Mouse (Mus musculus) natural killer cell, adult 2 months (primary cell): ENCODE data around the gene E130309D02Rik.

Source experiments
- DNase-seq, 2 experiments: peaks; one replicate each; pipeline ENCODE4 v3.0.0; 2022; ENCODE audit warnings: low spot score in 2 of 2

The E130309D02Rik gene

DNA sequence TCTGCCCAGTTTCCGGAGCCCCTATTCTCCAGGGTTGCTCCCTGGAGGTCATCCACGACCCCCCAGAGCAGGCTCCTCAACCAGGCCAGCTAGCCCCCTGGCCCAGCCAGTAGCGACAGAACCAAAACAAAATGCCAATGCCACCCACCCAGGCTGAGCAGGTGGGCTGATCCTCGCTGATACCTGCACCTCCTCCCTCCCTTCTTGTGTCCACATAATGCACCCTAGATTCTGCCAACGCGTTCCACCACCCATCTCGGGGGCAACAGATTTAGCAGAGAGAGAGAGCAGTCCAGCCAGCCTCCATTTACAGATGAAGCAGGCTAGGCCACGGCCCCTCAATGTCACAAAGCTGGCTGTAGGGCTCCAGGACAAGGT lies 46.2 kb downstream of the E130309D02Rik start:
- DNase-seq: no peak

DNA sequence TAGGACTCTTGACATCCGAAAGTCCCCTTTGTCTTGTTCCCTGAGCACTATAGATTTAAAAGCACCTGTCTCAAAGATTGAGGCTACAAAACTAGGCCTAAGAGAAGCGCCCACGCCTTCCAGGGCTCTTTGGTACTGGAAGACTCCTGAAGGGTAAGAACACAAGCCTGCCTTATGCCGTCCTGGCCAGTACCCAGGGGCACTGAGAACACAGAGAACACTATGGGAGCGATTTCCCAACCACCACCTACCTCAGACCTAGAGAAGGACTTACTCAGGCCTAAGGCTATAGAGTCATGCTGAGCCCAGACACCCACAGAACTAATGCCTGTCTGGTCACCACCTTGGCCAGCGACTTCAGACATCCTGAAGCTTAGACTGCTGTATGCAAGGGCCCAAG lies 48.4 kb downstream of the E130309D02Rik start:
- no peak for DNase-seq

DNA sequence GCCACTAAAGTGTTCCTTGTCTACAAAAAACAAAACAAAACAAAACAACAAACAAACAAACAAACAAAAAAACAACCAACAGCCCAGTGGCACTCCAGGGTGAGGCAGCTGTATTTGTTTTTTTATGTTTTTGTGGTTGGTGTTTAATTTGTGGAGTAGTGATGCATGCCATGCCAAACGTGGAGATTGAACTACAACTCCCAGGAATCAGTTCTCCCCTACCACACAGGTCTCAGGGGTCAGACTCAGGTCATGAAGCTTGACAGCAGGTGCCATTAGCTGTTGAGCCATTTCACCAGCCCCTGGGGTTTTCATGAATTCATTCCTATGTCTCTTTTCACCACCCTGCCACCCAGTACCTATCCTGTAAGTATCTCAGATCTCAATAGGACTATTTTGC lies 49.8 kb downstream of the E130309D02Rik start:
- no peak for DNase-seq

DNA sequence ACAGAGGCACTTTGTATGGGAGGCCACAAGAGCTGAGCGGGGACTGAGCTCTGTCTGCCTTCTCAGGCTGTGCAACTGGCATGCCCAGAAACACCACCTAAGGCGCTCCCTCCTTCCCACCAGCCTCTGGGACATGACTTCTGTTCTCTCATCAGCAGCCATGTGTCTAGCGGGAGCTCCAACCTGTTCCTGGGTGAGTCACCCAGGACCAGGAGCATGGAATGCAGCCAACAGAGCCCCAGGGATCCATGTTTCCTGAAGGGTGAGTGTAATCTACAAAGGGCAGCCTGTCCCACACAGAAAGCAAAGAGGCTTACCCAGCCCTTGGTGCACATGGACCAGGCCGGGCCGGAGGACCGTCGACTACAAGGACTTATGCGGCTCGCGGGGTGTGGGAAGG lies 50.5 kb downstream of the E130309D02Rik start:
- DNase-seq: no peak

DNA sequence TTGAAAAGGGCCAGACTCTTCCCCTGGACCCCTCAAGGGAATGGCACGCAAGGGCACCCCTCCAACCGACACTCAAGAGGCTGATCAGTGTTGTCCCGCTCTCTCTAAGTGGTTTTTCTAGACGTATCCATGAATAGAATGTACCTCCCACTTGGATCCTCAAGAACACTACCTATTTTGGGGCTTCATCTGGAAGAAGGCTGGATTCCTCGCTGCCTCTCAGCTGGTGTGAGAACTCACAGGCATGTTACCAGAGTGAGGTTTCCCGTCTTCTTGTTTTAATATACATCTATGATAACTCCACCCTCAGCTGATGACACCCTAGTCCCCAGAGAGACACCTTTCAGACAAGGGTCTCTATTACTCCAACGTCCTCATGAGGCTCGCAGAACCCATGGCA lies 53.5 kb downstream of the E130309D02Rik start:
- no peak for DNase-seq

DNA sequence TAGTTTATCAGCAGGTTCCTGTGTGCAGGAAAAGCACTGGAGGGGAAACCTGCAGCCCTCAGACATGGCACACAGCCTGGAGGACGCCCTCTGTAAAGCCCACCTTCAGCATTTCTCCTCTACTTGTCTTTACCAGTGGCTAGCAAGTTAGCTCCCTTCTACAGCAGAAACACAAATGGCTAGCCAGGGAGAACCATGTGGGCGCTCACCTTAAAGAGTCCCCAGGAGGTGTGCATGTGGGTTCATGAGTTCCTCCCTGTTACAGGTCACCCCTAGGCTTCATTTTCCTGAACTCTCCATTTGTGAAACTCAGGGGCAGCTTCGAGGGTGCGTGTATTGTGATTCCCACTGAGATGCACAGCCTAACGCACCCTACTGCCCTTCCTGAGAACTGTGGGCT lies 59.4 kb downstream of the E130309D02Rik start:
- no peak for DNase-seq

DNA sequence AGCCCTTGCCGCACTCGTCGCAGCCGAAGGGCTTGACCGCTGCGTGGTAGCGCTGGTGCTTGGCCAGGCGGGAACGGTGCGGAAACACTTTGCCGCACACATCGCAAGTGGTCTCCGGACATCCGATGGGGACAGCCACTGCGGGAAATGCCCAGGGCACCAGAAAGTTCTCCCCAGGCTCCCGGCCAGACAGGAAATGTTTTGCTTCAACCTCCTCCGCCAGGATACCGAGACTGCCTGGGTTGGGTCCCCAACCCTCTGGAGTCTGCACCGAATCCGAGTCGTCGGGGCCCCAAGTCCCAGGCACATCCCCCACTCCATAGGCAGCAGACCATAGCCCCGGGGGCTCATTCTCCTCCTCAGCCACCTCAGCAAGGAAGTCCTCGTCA lies 60.0 kb downstream of the E130309D02Rik start:
- no peak for DNase-seq

DNA sequence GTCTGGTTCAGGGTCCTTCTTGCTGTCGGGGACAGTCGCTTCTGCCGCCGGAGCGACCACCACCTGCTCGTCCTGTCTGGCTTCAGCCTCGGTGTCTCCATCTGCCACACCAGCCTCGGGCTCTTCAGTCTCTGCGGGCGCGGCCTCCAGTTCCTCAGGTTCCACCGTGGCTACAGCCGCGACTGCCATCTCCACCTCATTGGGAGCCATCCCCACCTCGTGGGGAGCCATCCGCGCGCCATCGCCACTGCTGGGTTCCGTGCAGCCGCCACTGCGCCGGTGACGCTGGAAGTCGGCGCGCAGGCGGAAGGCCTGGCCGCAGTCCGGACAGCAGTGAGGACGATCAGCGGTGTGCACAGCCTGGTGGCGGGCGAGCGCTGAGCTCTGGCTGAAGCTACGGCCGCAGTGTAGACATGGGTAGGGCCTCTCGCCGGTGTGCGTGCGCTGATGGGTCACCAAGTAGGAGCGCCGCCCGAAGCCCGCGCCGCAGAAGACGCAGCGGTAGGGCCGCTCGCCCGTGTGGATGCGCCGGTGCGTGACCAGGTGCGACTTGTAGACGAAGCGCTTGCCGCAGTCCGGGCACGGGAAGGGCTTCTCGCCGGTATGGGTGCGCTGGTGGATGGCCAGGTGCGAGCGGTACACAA lies 60.6 kb downstream of the E130309D02Rik start:
- no peak for DNase-seq

DNA sequence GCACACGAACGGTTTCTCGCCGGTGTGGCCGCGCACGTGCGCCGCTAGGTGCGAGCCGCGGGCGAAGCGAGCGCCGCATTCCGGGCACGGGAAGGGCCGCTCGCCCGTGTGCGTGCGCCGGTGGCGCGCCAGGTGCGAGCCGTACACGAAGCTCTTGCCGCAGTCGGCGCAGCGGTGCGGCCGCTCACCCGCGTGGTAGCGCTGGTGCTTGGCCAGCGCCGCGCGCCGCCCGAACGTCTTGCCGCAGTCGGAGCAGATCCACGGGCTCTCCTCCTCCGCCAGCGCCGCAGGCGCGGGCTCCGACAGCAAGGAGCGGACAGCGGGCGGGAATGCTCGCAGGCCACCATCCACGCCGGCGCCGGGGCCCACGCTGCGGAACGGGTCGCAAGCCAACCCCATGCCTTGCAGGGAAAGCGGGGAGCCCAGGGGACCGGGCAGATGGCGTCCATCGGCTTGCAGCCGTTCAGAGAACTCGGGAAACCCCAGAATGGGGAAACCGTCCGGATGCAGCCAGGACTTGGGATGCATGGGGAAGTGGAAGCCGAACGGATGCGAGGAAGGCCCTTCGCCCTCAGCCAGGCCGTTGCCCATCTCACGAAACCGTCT lies 61.2 kb downstream of the E130309D02Rik start:
- no peak for DNase-seq

DNA sequence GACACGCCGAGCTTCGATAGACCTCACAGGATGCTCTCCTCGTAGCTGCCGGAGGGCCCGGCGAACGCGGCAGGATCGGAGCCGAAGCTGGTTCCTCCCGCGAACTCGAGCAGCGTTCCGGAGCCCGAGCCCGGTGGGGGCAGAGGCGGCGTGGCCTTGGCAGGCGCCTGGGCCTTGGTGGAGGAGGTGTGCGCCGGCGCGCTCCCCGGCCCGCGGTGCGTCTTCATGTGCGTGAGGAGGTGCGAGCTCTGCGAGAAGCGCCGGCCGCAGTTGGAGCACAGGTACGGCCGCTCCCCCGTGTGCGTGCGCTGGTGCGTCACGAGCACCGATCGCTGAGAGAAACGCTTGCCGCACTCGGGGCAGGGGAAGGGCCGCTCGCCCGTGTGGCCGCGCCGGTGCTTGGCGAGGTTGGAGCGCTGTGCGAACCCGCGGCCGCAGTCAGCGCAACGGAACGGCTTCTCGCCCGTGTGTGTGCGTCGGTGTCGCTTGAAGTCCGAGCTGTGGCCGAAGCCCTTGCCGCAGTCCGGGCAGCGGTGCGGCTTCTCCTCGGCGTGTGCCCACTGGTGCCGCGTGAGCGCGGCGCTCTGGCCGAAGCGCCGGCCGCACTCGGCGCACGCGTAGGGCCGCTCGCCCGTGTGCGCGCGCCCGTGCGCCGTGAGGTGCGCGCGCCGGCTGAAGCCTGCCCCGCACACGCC lies 61.8 kb downstream of the E130309D02Rik start:
- no peak for DNase-seq

DNA sequence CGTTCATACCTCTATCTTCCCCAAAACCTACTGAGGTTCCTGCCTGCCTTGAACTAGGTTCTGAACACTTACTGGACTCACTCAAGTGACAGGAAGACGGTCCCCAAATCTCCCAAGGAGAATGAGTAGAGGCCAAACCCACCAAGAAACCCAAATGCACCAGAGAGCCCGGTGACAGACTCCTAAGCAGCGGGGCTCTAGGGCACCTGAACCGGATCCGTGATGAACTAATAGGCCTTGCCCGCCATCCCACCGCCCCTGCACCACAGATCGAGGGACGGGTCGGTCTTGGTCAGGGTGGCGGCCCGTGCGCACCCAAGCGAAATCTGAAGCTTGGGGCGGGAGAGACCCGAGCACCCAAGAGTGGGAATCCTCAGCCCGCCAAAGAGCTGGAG lies 62.4 kb downstream of the E130309D02Rik start:
- no peak for DNase-seq

DNA sequence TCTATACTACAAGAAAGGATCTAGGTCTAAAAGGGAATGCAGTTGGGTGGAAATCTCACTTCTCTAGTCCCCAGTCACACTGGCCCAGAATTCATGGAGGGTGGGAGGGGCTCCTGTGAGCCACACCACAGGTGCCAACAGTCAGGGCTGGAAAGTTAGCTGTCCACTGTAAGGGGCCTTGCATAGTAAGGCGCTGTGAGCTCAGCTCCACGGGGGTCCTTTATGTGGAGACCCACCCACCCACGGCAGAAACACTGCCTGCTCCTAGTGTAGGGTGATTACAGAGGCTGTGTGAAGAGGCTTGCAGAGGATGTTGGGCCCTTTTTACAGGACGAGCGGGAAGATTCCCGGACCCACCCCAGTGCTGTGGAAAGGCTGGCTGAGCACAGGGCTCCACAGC lies 63.1 kb downstream of the E130309D02Rik start:
- DNase-seq: no peak
